Mouse (Mus musculus) right cerebral cortex, postnatal 10 days (tissue): ENCODE measurements around the gene Rela.
"Not testable (repeated sequence)": the region's sequence is repeated elsewhere in the genome, so short reads cannot be mapped to it uniquely, and the experiment has no call there.

Source experiments
- DNase-seq, 2 experiments: peaks; one replicate each; pipeline ENCODE4 v3.0.0; 2021; ENCODE audit warnings: low spot score in 2 of 2

The Rela gene

GRCm38 (mm10) chr19:5664669-5665257, 27.5 kb downstream of the Rela start:
- no peak for DNase-seq

DNA sequence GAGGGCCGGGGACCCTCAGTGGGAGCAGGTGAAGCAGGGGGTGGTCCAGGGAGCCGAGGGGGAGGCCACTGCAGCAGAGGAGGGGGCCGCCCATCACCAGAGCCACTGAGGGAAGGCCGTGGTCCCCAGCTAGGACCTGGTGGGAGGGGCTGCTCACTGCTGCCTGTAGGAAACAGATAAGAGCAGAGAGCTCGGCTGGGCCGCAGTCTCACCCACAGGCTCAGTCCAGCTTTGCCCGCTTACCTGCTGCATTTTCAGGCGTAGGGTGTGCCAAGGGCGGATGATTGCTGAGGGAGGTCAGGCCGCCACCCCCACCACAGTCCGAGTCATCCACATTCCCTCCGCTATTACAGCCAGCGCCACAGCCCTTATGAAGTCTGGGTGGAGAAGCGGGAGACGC, 28.2 kb downstream of the Rela start:
- DNase-seq = no peak

DNA sequence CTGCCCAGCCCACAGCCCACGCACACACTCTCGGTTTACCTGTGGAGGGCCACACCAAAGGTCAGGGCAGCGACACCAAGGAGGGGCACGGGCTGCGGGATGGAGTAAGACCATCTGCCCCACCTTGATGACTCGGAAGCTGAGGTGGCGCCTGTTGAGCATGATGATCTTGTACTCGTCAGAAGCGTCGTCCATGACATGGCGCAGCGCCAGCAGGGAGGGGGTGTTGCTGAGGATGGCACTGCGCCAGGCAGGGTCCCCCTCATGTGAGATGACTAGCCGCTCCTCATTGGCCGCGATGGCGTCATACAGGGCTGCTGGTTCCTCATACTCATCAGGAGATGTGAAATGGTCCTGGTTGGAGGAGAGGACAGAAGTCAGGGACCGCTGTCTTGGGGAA, 29.1 kb downstream of the Rela start:
- DNase-seq = no peak

DNA sequence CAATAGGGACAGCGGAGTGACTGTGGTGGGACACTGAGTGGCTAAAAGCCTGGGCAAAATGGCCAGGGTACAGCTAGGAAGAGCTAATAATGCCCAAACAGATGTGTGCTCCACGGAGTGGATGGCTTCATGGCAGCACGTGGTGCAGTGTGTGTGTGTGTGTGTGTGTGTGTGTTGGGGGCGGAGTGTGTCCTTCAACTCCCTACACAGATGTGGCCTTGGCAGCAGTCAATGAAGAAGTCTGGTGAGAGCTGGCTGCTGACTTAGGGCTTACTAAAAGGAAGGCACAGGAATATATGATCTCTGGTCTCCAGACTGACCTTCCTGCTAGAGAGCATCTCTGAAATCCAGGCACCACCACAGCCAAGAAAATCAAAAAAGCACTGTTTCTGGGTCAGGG, 31.1 kb downstream of the Rela start:
- DNase-seq = no peak

DNA sequence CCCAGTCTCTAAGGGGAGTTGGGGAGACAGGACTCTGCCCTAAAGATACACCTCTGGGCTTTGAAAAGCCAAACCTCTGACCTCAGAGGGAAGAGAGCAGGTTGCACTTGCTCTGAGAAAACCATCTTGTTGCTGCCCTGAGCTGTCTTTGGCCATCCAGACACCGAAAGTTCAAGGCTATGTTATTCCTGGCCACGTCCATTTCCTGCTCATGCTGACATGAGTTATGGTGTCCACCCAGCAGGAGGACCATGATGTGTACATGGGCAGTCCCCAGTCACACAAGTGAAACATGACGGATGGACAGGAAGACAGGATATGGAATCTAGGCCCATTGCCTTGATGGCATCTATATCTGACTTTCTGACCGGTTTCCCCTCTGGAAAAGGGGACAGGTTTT, 43.1 kb downstream of the Rela start:
- no peak for DNase-seq

GRCm38 (mm10) chr19:5684236-5684635, 47.0 kb downstream of the Rela start:
- DNase-seq = no peak

DNA sequence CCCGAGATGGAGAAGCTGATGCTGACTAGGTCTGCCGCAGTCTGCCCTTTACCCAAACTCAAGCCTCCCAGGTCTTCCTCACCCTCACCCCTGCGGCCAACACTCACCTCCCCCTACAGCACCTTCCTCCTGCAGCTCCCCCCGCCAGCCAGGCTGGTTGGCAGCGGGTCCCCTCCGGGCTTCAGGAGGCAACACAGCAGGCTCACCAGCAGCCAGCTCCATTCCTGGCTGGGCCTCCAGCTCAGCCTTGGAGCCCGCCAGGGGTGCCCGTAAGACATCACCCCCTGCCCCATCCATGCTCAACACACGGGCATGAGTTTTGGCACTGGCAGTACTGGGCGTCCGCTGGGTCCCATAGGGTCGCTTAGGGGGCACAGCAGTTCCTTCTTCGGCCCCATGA, 47.7 kb downstream of the Rela start:
- no peak for DNase-seq

DNA sequence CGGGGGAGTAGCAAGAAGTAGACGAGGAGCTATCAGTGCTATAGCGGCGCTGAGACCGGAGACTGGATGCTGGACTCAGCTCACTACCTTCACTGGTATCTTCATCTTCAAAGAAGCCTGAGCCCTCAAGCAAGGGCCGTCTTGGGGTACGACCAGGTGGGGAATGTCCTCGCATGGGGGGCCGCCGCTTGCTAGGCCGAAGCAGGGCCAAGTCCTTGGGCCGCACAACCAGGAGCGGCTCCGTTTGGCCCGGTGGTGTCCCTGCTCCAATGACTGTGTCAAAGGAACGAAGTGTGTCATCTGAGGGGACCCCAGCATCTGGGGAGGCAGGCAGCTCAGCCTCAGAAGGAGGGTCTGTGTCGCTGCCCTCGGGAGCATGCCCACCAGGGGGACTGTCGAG, 48.1 kb downstream of the Rela start:
- DNase-seq = no peak

GRCm38 (mm10) chr19:5685861-5686260, 48.6 kb downstream of the Rela start:
- no peak for DNase-seq

- DNase-seq = no peak
Observed at GRCm38 (mm10) chr19:5686437-5686836, 49.2 kb downstream of the Rela start.

GRCm38 (mm10) chr19:5686954-5687353, 49.7 kb downstream of the Rela start:
- DNase-seq = not testable (repeated sequence)

GRCm38 (mm10) chr19:5687738-5688137, 50.5 kb downstream of the Rela start:
- DNase-seq = no peak

GRCm38 (mm10) chr19:5688200-5689087, 51.2 kb downstream of the Rela start, which contains the start of the genes Map3k11 and Pcnx3:
Map3k11 (plus strand) TSS chr19:5688742.
Pcnx3 (minus strand) TSS chr19:5688908.
- peak; percentile 99 for DNase-seq

- DNase-seq = no peak
Observed at GRCm38 (mm10) chr19:5689088-5689428, 51.8 kb downstream of the Rela start.

GRCm38 (mm10) chr19:5689565-5690342, 52.5 kb downstream of the Rela start:
- DNase-seq = peak; percentile 83 to 88

- peak; percentile 55 to 62 for DNase-seq
Observed at GRCm38 (mm10) chr19:5690343-5690735, 53.1 kb downstream of the Rela start.

- no peak for DNase-seq
Observed at GRCm38 (mm10) chr19:5691601-5692000, 54.3 kb downstream of the Rela start.

DNA sequence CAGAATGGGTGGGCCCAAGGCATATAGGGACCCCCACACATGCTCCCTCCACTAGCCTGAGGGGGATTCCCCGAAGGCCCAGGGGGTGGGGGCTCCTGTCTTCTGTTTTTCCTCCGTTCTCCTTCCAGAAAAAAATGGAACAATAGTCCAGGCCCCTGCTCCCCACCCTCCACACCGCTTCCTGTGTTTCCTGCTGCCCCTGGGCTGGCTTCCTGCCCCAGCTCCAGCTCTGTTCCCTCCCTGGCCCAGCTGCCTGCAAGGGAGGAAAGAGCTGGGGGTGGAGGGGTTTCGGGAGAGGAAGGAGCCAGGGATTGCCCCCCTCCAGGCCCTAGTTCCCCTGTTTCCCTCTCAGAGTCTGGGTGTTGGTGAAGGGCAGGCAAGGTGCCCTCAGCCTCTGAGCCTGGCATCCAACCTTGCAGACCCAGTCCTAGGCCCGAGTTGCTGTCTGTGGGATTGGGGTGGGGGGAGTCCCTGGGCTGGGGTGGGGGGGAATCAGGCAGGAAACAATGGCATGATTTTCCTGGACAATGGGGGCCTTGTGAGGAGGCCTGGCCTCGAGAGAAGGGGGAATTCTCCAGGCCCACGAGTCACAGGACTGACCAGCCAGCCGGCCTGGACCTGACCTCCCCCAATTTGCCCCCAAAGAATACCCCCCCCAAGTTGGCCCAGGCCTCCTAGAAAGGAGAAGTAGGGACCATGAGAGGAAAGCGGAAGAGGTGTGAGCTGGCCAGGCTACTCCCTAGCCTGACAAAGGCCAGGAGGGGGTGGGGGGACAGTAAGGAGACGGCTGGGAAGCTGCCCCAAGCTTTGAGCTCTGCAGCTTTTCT, 55.0 kb downstream of the Rela start:
- DNase-seq = no peak

DNA sequence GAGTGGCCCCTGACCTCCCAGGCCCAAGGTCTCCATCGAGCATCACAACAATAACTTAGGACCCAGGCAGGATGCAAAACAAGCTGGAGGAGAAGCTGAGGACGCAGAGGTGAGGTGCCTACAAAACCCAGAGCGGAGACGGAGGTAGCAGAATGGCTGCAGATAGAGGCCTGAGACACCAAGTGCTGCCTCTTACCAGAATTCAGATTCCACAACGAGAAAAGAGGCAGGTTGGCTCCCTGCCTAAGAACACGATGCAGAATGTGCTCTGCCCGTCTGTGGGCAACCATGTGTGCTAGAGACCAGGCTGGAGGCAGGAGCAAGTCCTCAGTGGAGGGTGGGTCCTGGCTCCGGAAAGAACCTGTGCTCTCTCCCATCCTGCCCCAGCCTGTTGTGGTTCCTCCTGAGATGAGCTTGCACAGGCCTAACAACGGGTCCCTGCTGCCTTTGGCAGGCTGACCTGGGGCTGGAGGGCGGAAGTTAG, 55.7 kb downstream of the Rela start:
- DNase-seq = no peak

- no peak for DNase-seq
Observed at GRCm38 (mm10) chr19:5693801-5694200, 56.5 kb downstream of the Rela start.

GRCm38 (mm10) chr19:5695849-5696462, 58.7 kb downstream of the Rela start:
- DNase-seq = no peak
